Mouse (Mus musculus) intestine, embryonic 15.5 days (tissue): ENCODE measurements around the gene Tas2r116. TPM values are rescaled to one million over a fixed set of nuclear protein-coding genes. Genes with fewer than 3 reads are reported as not detected.

Experiments used
- ATAC-seq: fragments of 200-750 bp; cut with Nextera tagmentation; 2 replicates; pipeline ENCODE4 v1.8.0; 2017; ENCODE audit warnings: moderate TSS enrichment, moderate library complexity
- H3K27ac ChIP-seq: fragments of 300-500 bp; sonication (generic); 2 replicates; pipeline ENCODE4 v1.5.1; 2015; ENCODE audit warnings: mild to moderate bottlenecking, inconsistent platforms
- H3K27me3 ChIP-seq: fragments of 300-500 bp; sonication (generic); replicated peaks from 2 replicates; pipeline ENCODE4 v1.6.1; 2015; ENCODE audit warnings: inconsistent platforms
- H3K36me3 ChIP-seq: fragments of 300-500 bp; sonication (generic); 2 replicates; pipeline ENCODE4 v1.6.1; 2015; ENCODE audit warnings: inconsistent platforms
- H3K4me1 ChIP-seq: fragments of 300-500 bp; sonication (generic); replicated peaks from 2 replicates; pipeline ENCODE4 v1.6.1; 2015; ENCODE audit warnings: inconsistent platforms
- H3K4me2 ChIP-seq: fragments of 300-500 bp; sonication (generic); replicated peaks from 2 replicates; pipeline ENCODE4 v1.6.1; 2015; ENCODE audit warnings: mild to moderate bottlenecking, inconsistent platforms
- H3K4me3 ChIP-seq: fragments of 300-500 bp; sonication (generic); replicated peaks from 2 replicates; pipeline ENCODE4 v1.5.1; 2015; ENCODE audit warnings: inconsistent platforms
- H3K9ac ChIP-seq: fragments of 300-500 bp; sonication (generic); 2 replicates; pipeline ENCODE4 v1.6.1; 2015; ENCODE audit warnings: inconsistent platforms
- H3K9me3 ChIP-seq: fragments of 300-500 bp; sonication (generic); 2 replicates; pipeline ENCODE4 v1.6.1; 2016; ENCODE audit warnings: inconsistent platforms
- WGBS: fragments of 180-500 bp; shearing (Covaris S2); methylation state at CpG from one replicate; pipeline ENCODE4 v1.1.7; 2015; 5-methylcytosine and 5-hydroxymethylcytosine counted together
- polyA plus RNA-seq: library from polyadenylated mRNA; unstranded; fragments of >200 nt; fragmentation: Nextera tagmentation; extraction: Ambion mirVana; gene quantifications from 2 replicates; pipeline ENCODE4 v1.2.1, GENCODE M21; 2015

Gene Tas2r116
- not detected in 2 replicates for polyA plus RNA-seq

DNA sequence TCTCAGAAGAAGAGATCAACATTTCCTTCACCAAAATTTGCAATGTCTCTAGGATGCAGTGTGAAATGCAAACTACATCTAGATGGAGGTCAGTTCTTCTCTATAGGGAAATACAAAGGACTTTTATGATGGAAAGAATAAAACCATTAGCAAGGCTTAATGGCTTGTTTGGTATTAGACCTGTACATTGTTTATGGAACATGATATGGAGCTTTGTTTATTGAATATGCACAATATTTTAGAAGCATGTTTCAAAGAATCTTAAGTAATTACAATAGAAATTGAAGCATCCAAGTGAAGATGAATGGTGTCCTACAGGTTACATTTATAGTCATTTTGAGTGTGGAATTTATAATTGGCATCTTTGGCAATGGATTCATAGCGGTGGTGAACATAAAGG is at the start of gene Tas2r116:
Gene Tas2r116 (plus strand): TSS at position 301 of the 400 bp plus-strand sequence.
- WGBS, result 75% methylated on average over 1 of the region's 1 CpGs
- no peaks in the 10 kb centered on the region for H3K4me1 ChIP-seq

GRCm38 (mm10) chr6:132846842-132847241 is 8.4 kb upstream of the Tas2r116 start, which contains the start of gene Tas2r123:
Gene Tas2r123 (plus strand): TSS chr6:132847142.
- no peak for ATAC-seq
- no peaks in the 10 kb centered on the region for H3K9me3 ChIP-seq
- 77% methylated on average over 1 of the region's 1 CpGs for WGBS
- no peak within 1 kb of the TSS for H3K4me2 ChIP-seq
- no peak within 1 kb of the TSS for H3K9ac ChIP-seq
- H3K27ac ChIP-seq, result no peak within 1 kb of the TSS
- H3K36me3 ChIP-seq, result no peaks in the 10 kb centered on the region
- no peaks in the 10 kb centered on the region for H3K4me1 ChIP-seq
- H3K4me3 ChIP-seq, result no peak within 1 kb of the TSS
- no peaks in the 10 kb centered on the region for H3K27me3 ChIP-seq

More for the DNA sequence above, at the start of gene Tas2r116:
- Histone ChIP-seq H3K27me3 (no peaks in the 10 kb centered on the region), H3K9ac (no peak within 1 kb of the TSS), H3K4me3 (no peak within 1 kb of the TSS), H3K36me3 (no peaks in the 10 kb centered on the region), H3K9me3 (no peaks in the 10 kb centered on the region), H3K27ac (no peak within 1 kb of the TSS), H3K4me2 (no peak within 1 kb of the TSS)
- no peak for ATAC-seq

- Histone ChIP-seq H3K4me1 (no peaks in the 10 kb centered on the region), H3K4me3 (no peak within 1 kb of the TSS), H3K4me2 (no peak within 1 kb of the TSS), H3K27ac (no peak within 1 kb of the TSS), H3K36me3 (no peaks in the 10 kb centered on the region), H3K9me3 (no peaks in the 10 kb centered on the region), H3K27me3 (no peaks in the 10 kb centered on the region), H3K9ac (no peak within 1 kb of the TSS)
- no peak for ATAC-seq
These were observed 12.5 kb downstream of the Tas2r116 start, which contains the start of gene Tas2r110 for GRCm38 (mm10) chr6:132867708-132868107. Gene Tas2r110 (plus strand): TSS chr6:132868008.

DNA sequence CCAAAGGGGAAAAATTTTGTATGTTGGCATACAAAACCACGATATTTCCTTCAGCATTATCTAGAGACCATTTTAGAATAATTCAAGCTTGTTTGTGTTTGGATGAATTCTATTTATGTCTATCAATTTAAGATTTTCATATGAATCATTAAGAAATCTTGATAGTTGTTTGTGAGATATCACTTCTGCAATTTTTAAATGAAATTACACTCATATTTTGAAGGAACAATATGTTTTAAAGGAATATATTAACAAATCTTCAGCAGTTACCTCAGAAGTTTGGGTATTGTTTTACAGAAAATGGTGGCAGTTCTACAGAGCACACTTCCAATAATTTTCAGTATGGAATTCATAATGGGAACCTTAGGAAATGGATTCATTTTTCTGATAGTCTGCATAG is 37.5 kb downstream of the Tas2r116 start, which contains the start of gene Tas2r113:
Gene Tas2r113 (plus strand): TSS at position 301 of the 400 bp plus-strand sequence.
- H3K9ac ChIP-seq, result no peak within 1 kb of the TSS
- no peak within 1 kb of the TSS for H3K4me2 ChIP-seq
- no peaks in the 10 kb centered on the region for H3K4me1 ChIP-seq
- no peak within 1 kb of the TSS for H3K4me3 ChIP-seq
- WGBS, result 75% methylated on average over 1 of the region's 1 CpGs
- H3K27me3 ChIP-seq, result no peaks in the 10 kb centered on the region
- no peaks in the 10 kb centered on the region for H3K36me3 ChIP-seq
- no peaks in the 10 kb centered on the region for H3K9me3 ChIP-seq
- ATAC-seq, result no peak
- no peak within 1 kb of the TSS for H3K27ac ChIP-seq

Other genes starting within 250 kb of the Tas2r116 start
- not detected in 2 replicates for gene A630073D07Rik, start 203.9 kb upstream of the Tas2r116 start, polyA plus RNA-seq
- not detected in 2 replicates for gene Tas2r120, start 198.5 kb upstream of the Tas2r116 start, polyA plus RNA-seq
- not detected in 2 replicates for gene Tas2r121, start 154.4 kb upstream of the Tas2r116 start, polyA plus RNA-seq
- gene Tas2r122, start 143.5 kb upstream of the Tas2r116 start, polyA plus RNA-seq, result not detected in 2 replicates
- not detected in 2 replicates for gene Tas2r115, start 117.4 kb upstream of the Tas2r116 start, polyA plus RNA-seq
- not detected in 2 replicates for gene Tas2r124, start 100.7 kb upstream of the Tas2r116 start, polyA plus RNA-seq
- not detected in 2 replicates for gene Tas2r102, start 93.3 kb upstream of the Tas2r116 start, polyA plus RNA-seq
- gene Tas2r136, start 77.3 kb upstream of the Tas2r116 start, polyA plus RNA-seq, result not detected in 2 replicates
- gene Tas2r117, start 52.6 kb upstream of the Tas2r116 start, polyA plus RNA-seq, result not detected in 2 replicates
- not detected in 2 replicates for gene Tas2r123, start 8.3 kb upstream of the Tas2r116 start, polyA plus RNA-seq
- gene Tas2r110, start 12.6 kb downstream of the Tas2r116 start, polyA plus RNA-seq, result not detected in 2 replicates
- not detected in 2 replicates for gene Tas2r113, start 37.6 kb downstream of the Tas2r116 start, polyA plus RNA-seq
- gene Tas2r125, start 54.2 kb downstream of the Tas2r116 start, polyA plus RNA-seq, result not detected in 2 replicates
- not detected in 2 replicates for gene Tas2r129, start 95.7 kb downstream of the Tas2r116 start, polyA plus RNA-seq
- gene Tas2r131, start 102.5 kb downstream of the Tas2r116 start, polyA plus RNA-seq, result not detected in 2 replicates
- not detected in 2 replicates for gene Tas2r109, start 125.5 kb downstream of the Tas2r116 start, polyA plus RNA-seq
- not detected in 2 replicates for gene Tas2r103, start 181.7 kb downstream of the Tas2r116 start, polyA plus RNA-seq
- not detected in 2 replicates for gene Tas2r140, start 200.4 kb downstream of the Tas2r116 start, polyA plus RNA-seq
- 78.2 and 99.2 TPM in 2 replicates for gene Smim10l1, start 249.5 kb downstream of the Tas2r116 start, polyA plus RNA-seq